Mouse (Mus musculus) frontal cortex, adult 2 months (tissue): ENCODE data around the gene Phlda2. TPM values are rescaled to one million over a fixed set of nuclear protein-coding genes. Genes with fewer than 3 reads are reported as not detected.
"Not testable (repeated sequence)": the region's sequence is repeated elsewhere in the genome, so short reads cannot be mapped to it uniquely, and the experiment has no call there.

Experiments
- DNase-seq, 2 experiments: peaks; one replicate each; pipeline ENCODE4 v3.0.0; 2022; ENCODE audit warnings: low spot score in 1 of 2; ENCODE audit errors: extremely low spot score in 1 of 2
- polyA plus RNA-seq: library from polyadenylated mRNA; depleted of rRNA; stranded (reverse); fragments of >200 nt; gene quantifications from 2 replicates; pipeline ENCODE4 v1.2.3, GENCODE M21; 2012; rRNA removed

Phlda2 gene
- polyA plus RNA-seq = 0.86 and 1.3 TPM in 2 replicates

DNA sequence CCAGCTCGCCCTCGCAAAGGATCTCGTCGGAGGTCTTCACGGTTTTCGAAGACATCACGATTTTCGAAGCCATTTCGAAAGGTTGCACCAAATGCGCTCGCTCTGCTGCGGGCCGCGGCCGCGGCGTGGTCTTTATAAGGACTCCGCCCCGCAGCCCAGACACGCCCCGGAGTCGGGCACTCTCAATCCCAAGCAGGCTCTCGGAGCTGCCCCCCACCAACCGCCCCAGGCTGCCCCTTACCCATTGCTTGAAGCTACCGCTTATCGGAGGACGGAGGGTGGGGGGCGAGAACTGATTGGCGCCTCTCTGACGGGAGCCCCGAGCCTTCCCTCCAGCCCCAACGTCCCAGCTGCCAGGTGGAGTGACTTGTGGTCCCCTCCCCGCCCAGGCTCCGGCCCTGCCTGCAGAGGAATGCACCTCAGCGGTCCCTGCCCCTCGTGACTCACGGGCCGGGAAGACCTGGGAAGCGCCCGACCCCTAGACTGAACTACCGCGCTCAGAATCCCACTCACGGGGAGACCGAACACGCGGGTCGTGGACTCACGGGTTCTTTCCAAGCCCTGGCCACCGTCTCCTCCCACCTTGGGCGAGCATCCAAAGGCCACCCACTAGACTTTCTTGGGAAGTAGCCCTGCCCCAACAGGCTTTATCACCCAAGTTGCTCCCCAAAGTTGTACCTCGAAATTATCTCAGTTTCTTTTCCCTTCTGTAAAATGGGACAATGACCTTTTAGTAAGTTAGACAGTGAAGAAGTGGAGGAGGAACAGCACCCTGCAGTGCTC lies at the start of gene Phlda2:
Gene Phlda2, minus strand, starts transcription at position 733 of the 783 bp plus-strand sequence.
- no peak for DNase-seq

- DNase-seq = no peak
Measured at GRCm38 (mm10) chr7:143549588-143550220, 46.8 kb upstream of the Phlda2 start.

DNA sequence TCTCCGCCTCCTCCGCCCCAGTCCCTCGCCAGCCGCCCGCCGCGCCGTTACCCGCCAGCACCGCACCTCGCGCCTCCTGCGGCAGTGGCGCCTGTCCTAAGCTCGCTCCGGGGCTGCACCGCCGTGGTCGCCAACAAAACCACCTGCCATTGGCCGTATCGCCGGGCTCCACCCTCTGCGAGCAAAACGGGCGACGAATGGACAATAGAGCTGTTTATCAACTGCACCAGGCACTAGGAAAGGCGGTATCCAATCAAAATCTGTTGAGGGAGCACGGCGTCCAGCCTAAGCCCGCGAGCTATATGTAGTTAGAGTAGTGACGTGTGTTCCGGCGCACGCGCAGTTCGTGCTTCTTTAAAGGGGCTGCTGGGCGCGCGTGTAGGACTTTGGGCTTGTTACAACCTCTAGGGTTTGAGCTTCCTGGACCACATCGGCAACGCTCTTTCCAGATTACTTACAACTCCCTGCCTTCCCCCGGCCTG lies 46.1 kb upstream of the Phlda2 start, which contains the start of gene Nap1l4:
Gene Nap1l4, minus strand, starts transcription at position 131 of the 482 bp plus-strand sequence.
- peak; percentile 99 to 100 for DNase-seq

- DNase-seq = peak; percentile 15 to 33
Measured at GRCm38 (mm10) chr7:143548231-143548961, 45.4 kb upstream of the Phlda2 start.

DNA sequence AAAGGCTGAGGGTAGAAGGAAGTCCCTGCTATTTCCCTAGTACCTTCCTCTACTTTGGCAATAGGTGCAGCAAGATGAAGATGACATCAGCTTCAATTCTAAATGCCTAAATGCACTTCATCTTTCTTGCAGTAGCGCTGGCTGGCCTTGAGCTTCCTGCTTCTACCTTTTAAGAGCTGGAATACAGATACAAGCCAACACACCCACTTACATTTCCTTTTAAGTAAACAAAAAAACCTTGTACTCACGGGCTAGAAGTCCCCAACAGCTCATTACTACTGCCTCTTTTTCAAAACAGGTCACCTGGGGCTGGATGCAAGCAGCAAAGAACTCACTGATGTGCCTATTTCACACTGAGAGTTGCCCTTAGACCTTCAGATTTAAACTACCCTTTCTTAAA lies 43.6 kb upstream of the Phlda2 start:
- DNase-seq = no peak

DNA sequence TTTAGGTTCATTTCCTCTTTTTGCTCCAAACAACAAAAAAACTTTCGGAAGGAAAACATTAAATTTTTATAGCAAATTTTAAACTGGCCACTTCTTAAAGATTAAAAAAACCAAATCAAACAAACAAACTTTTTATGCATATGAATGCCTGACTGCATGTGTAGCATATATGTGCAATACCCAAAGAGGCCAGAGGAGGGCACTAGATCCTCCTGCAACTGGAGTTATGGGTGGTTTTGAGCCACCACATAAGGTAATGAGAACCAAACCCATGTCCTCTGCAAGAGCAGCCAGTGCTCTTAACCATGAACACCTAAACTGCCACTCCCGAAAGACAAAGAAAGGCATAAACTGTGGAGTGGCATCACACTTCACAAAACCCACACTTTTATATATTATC lies 41.4 kb upstream of the Phlda2 start:
- peak in 1 of 2 experiments; percentile 22 for DNase-seq

GRCm38 (mm10) chr7:143538671-143539070 lies 35.7 kb upstream of the Phlda2 start:
- DNase-seq = no peak

- DNase-seq = not testable (repeated sequence)
Measured at GRCm38 (mm10) chr7:143538229-143538628, 35.3 kb upstream of the Phlda2 start.

- DNase-seq = no peak
Measured at GRCm38 (mm10) chr7:143536251-143536650, 33.3 kb upstream of the Phlda2 start.

DNA sequence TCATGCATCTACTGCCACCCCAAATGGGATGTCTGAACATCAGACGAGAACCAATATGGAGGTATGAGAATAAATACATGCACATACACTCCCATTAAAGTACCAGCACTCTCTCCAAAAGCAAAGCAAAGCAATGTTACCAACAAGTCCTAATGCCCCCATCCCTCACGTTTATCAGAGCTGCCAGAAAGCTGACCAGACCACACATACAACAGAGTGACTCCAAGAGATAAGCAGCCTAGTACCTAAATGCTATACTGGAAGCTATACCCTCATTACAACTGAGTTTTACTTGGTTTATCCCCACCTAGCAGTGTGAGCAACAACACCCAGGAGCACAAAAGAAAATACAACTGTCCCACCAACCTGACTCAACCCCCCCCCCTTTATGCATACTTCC lies 30.3 kb upstream of the Phlda2 start:
- DNase-seq = no peak

GRCm38 (mm10) chr7:143532410-143532809 lies 29.5 kb upstream of the Phlda2 start:
- DNase-seq = no peak

DNA sequence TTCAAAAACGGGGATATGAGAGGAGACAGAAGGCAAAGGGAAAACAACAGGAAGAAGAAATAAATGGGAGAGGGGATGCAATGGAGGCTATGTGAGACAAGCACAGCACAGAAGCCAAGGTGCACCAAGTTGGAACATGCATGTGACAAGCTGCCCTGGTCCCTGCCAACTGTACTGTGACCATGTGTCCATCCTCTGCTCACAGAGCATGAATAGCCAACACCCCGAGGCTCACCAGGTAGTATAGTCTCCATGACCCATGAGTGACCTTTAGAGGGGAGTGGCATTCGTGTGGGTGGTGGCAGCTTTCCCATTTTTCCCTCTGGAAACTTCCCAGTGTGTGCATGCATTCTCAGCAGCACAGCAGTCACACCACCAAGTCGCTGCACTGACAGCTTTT lies 16.4 kb upstream of the Phlda2 start:
- no peak for DNase-seq

DNA sequence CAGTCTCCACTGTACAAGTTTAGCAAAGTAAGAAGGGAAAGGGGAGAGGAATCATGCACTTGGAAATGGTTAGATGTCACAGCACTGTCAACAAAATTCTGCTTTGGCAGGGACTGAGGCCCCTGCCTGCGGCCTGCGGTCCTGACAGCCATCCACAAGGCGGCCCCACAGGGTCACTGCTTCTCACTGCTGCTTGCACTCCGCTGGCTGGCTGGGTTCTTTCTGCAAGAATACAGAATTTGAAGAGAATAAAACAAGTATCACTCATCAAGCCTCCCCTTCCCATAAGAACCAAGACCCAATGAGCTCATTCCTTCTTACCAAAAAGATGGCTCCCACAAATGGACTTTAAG lies 11.4 kb upstream of the Phlda2 start:
- DNase-seq = no peak

DNA sequence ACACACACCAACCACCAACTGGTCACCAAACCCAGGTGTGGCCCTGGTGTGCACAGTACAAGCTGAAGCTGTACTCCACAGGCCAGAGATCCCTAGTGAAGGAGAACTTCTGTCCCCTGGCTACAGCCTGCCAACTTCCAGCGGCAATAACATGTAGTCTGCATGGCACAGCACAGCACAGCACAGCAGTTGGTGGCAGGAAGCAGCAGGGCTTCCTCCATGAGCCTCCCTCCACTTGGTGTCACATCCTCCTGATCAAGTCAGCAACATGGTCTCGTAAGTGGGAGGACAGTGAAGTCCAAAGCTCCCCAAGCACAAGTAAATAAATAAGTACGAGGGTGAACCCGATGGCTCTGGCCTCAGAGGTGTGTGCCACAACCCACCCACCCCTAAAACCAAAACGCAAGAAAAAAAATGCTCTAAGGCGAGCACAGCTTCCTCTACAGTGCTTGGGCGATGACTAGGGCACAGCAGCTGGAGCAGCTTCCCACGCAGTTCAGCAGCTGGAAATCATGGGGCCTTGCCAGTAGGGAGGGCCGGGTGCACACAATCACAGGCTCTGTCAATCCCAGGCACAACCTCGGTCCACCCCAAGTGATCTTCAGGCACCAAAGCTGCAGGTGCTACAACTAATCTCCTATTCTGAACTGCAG lies 10.9 kb upstream of the Phlda2 start:
- DNase-seq = no peak

GRCm38 (mm10) chr7:143511335-143511712 lies 8.4 kb upstream of the Phlda2 start:
- no peak for DNase-seq

GRCm38 (mm10) chr7:143510593-143511334 lies 7.8 kb upstream of the Phlda2 start:
- DNase-seq = no peak

DNA sequence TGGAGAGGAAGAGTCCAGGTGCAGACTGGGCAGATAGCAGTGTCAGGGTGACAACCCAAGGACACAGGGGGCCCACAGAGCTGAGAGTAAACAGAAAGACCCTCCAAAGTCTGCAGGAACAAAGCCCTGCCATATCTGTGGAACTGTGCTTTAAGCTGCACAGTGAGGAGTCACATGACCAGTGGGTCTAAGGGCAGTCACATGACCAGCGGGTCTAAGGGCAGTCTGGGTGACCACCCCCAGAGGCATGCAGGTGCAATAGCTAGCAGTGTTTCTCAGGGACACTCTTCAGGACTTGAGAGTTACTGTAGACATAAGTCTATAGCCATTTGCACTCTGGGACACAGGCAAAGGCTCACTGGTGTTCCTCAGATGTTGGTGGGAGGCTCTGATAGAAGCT lies 6.6 kb upstream of the Phlda2 start:
- DNase-seq = no peak

GRCm38 (mm10) chr7:143506675-143507074 lies 3.7 kb upstream of the Phlda2 start:
- DNase-seq = peak in 1 of 2 experiments; percentile 70

- no peak for DNase-seq
Measured at GRCm38 (mm10) chr7:143506271-143506670, 3.3 kb upstream of the Phlda2 start.

DNA sequence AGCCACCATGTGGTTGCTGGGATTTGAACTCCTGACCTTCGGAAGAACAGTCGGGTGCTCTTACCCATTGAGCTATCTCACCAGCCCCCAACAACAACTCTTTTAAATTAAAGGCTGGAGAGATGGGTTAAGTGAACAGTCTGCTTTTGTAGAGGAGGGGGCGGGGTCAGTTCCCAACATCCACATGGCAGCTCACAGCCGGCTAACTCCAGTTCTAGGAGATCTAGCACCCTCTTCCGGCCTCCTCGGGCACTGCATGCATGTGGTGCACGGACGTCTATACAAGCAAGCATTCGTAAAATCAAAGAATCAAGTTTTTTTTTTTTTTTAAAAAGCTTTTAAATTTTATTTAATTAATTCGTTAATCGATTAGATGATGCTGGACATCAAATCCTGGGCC lies 2.9 kb upstream of the Phlda2 start:
- DNase-seq = peak; percentile 29 to 80
